Mouse (Mus musculus) limb, embryonic 13.5 days (tissue): ENCODE data around the gene Tmem274. TPM values are rescaled to one million over a fixed set of nuclear protein-coding genes. Genes with fewer than 3 reads are reported as not detected.
"Not testable (repeated sequence)": the region's sequence is repeated elsewhere in the genome, so short reads cannot be mapped to it uniquely, and the experiment has no call there.

Experiments used
- ATAC-seq: fragments of 200-750 bp; cut with Nextera tagmentation; 2 replicates; pipeline ENCODE4 v1.8.0; 2017; ENCODE audit warnings: low read depth, moderate number of reproducible peaks, moderate TSS enrichment; ENCODE audit not compliant: low FRiP score
- H3K27ac ChIP-seq: fragments of 300-500 bp; sonication (generic); 2 replicates; pipeline ENCODE4 v1.5.1; 2015; ENCODE audit warnings: inconsistent platforms, mild to moderate bottlenecking, moderate library complexity
- H3K27me3 ChIP-seq: fragments of 300-500 bp; sonication (generic); 2 replicates; pipeline ENCODE4 v1.6.1; 2015; ENCODE audit warnings: mild to moderate bottlenecking, inconsistent platforms
- H3K36me3 ChIP-seq: fragments of 300-500 bp; sonication (generic); 2 replicates; pipeline ENCODE4 v1.6.1; 2015; ENCODE audit warnings: inconsistent platforms, mild to moderate bottlenecking, moderate library complexity
- H3K4me1 ChIP-seq: fragments of 300-500 bp; sonication (generic); 2 replicates; pipeline ENCODE4 v1.6.1; 2015; ENCODE audit warnings: inconsistent platforms
- H3K4me2 ChIP-seq: fragments of 300-500 bp; sonication (generic); replicated peaks from 2 replicates; pipeline ENCODE4 v1.6.1; 2015; ENCODE audit warnings: inconsistent platforms, mild to moderate bottlenecking, moderate library complexity
- H3K4me3 ChIP-seq: fragments of 300-500 bp; sonication (generic); 2 replicates; pipeline ENCODE4 v1.5.1; 2015; ENCODE audit warnings: moderate library complexity, mild to moderate bottlenecking, inconsistent platforms
- H3K9ac ChIP-seq: fragments of 300-500 bp; sonication (generic); 2 replicates; pipeline ENCODE4 v1.6.1; 2015; ENCODE audit warnings: mild to moderate bottlenecking, inconsistent platforms
- H3K9me3 ChIP-seq: fragments of 300-500 bp; sonication (generic); 2 replicates; pipeline ENCODE4 v1.6.1; 2016; ENCODE audit warnings: inconsistent platforms
- WGBS: fragments of 180-500 bp; shearing (Covaris S2); methylation state at CpG from one replicate; pipeline ENCODE4 v1.1.7; 2015; 5-methylcytosine and 5-hydroxymethylcytosine counted together
- polyA plus RNA-seq: library from polyadenylated mRNA; unstranded; fragments of >200 nt; fragmentation: Nextera tagmentation; extraction: Ambion mirVana; gene quantifications from 2 replicates; pipeline ENCODE4 v1.2.1, GENCODE M21; 2015

Gene Tmem274
- polyA plus RNA-seq, 1 experiment from 2014 or later = 0.99 TPM

- 85% methylated on average over 27 of the region's 27 CpGs for WGBS
- H3K36me3 ChIP-seq, H3K27me3 ChIP-seq, H3K4me2 ChIP-seq, H3K4me3 ChIP-seq, H3K9ac ChIP-seq, H3K4me1 ChIP-seq, H3K27ac ChIP-seq, ATAC-seq, H3K9me3 ChIP-seq: not testable (repeated sequence)
Measured at GRCm38 (mm10) chr4:149457163-149457562, 20.0 kb upstream of the Tmem274 start.

- no peaks in the 10 kb centered on the region for H3K36me3 ChIP-seq
- no peak for ATAC-seq
- no peak overlapping the region for H3K27ac ChIP-seq
- WGBS = 75% methylated on average over 6 of the region's 6 CpGs
- no peak overlapping the region for H3K9ac ChIP-seq
- H3K9me3 ChIP-seq = no peaks in the 10 kb centered on the region
- no peaks in the 10 kb centered on the region for H3K27me3 ChIP-seq
- no peak overlapping the region for H3K4me2 ChIP-seq
- H3K4me1 ChIP-seq = no peaks in the 10 kb centered on the region
- H3K4me3 ChIP-seq = no peak overlapping the region
Measured at GRCm38 (mm10) chr4:149457831-149458430, 19.2 kb upstream of the Tmem274 start.

GRCm38 (mm10) chr4:149458526-149458925 lies 18.7 kb upstream of the Tmem274 start:
- Histone ChIP-seq H3K27ac (no peak overlapping the region), H3K9me3 (no peaks in the 10 kb centered on the region), H3K36me3 (no peaks in the 10 kb centered on the region), H3K27me3 (no peaks in the 10 kb centered on the region), H3K9ac (no peak overlapping the region), H3K4me2 (no peak overlapping the region), H3K4me3 (no peak overlapping the region), H3K4me1 (no peaks in the 10 kb centered on the region)
- no peak for ATAC-seq
- WGBS = 69% methylated on average over 5 of the region's 5 CpGs

- no peak for ATAC-seq
- Histone ChIP-seq H3K4me2 (no peak overlapping the region), H3K4me1 (no peaks in the 10 kb centered on the region), H3K4me3 (no peak overlapping the region), H3K9ac (no peak overlapping the region), H3K36me3 (no peaks in the 10 kb centered on the region), H3K9me3 (no peaks in the 10 kb centered on the region), H3K27me3 (no peaks in the 10 kb centered on the region), H3K27ac (no peak overlapping the region)
- WGBS = 75% methylated on average over 1 of the region's 1 CpGs
Measured at GRCm38 (mm10) chr4:149459425-149459824, 17.8 kb upstream of the Tmem274 start.

GRCm38 (mm10) chr4:149460475-149460874 lies 16.7 kb upstream of the Tmem274 start:
- H3K4me1 ChIP-seq, H3K9me3 ChIP-seq, H3K9ac ChIP-seq, H3K27me3 ChIP-seq, H3K4me2 ChIP-seq, H3K4me3 ChIP-seq, H3K36me3 ChIP-seq, H3K27ac ChIP-seq, ATAC-seq: not testable (repeated sequence)
- 88% methylated on average over 2 of the region's 2 CpGs for WGBS

- Histone ChIP-seq H3K4me3 (no peak overlapping the region), H3K36me3 (no peaks in the 10 kb centered on the region), H3K4me2 (no peak overlapping the region), H3K4me1 (no peaks in the 10 kb centered on the region), H3K9me3 (no peaks in the 10 kb centered on the region), H3K27me3 (no peaks in the 10 kb centered on the region), H3K27ac (no peak overlapping the region), H3K9ac (no peak overlapping the region)
- no peak for ATAC-seq
- 70% methylated on average over 7 of the region's 7 CpGs for WGBS
Measured at GRCm38 (mm10) chr4:149461579-149462304, 15.4 kb upstream of the Tmem274 start.

GRCm38 (mm10) chr4:149462305-149462971 lies 14.7 kb upstream of the Tmem274 start:
- Histone ChIP-seq H3K4me2 (no peak overlapping the region), H3K9me3 (no peaks in the 10 kb centered on the region), H3K9ac (no peak overlapping the region), H3K36me3 (no peaks in the 10 kb centered on the region), H3K27ac (no peak overlapping the region), H3K4me3 (no peak overlapping the region), H3K4me1 (no peaks in the 10 kb centered on the region), H3K27me3 (no peaks in the 10 kb centered on the region)
- 76% methylated on average over 6 of the region's 6 CpGs for WGBS
- no peak for ATAC-seq

- Histone ChIP-seq H3K4me3 (no peak overlapping the region), H3K27me3 (no peaks in the 10 kb centered on the region), H3K4me1 (no peaks in the 10 kb centered on the region), H3K36me3 (peaks cover 8% of the 10 kb centered on the region), H3K9me3 (no peaks in the 10 kb centered on the region), H3K27ac (no peak overlapping the region), H3K4me2 (no peak overlapping the region), H3K9ac (no peak overlapping the region)
- 78% methylated on average over 6 of the region's 6 CpGs for WGBS
- ATAC-seq = no peak
Measured at GRCm38 (mm10) chr4:149463435-149463950, 13.7 kb upstream of the Tmem274 start.

GRCm38 (mm10) chr4:149469557-149469956 lies 7.6 kb upstream of the Tmem274 start:
- no peak overlapping the region for H3K9ac ChIP-seq
- no peaks in the 10 kb centered on the region for H3K9me3 ChIP-seq
- WGBS = 95% methylated on average over 3 of the region's 3 CpGs
- no peaks in the 10 kb centered on the region for H3K27me3 ChIP-seq
- ATAC-seq = no peak
- H3K27ac ChIP-seq = no peak overlapping the region
- no peak overlapping the region for H3K4me2 ChIP-seq
- H3K4me3 ChIP-seq = no peak overlapping the region
- no peaks in the 10 kb centered on the region for H3K4me1 ChIP-seq
- peaks cover 55% of the 10 kb centered on the region for H3K36me3 ChIP-seq

GRCm38 (mm10) chr4:149475096-149475495 lies 2.1 kb upstream of the Tmem274 start:
- H3K9ac ChIP-seq = no peak overlapping the region
- H3K36me3 ChIP-seq = peaks cover 37% of the 10 kb centered on the region
- 79% methylated on average over 7 of the region's 7 CpGs for WGBS
- H3K27me3 ChIP-seq = no peaks in the 10 kb centered on the region
- H3K4me2 ChIP-seq = no peak overlapping the region
- no peaks in the 10 kb centered on the region for H3K4me1 ChIP-seq
- no peak overlapping the region for H3K4me3 ChIP-seq
- H3K9me3 ChIP-seq = no peaks in the 10 kb centered on the region
- H3K27ac ChIP-seq = no peak overlapping the region
- no peak for ATAC-seq

GRCm38 (mm10) chr4:149484566-149484965 lies 7.4 kb downstream of the Tmem274 start:
- Histone ChIP-seq H3K27me3 (no peaks in the 10 kb centered on the region), H3K27ac (peak overlapping the region; percentile 84), H3K4me1 (peaks cover 27% of the 10 kb centered on the region), H3K4me2 (peak overlapping the region; percentile 85), H3K4me3 (peak overlapping the region; percentile 81), H3K9me3 (no peaks in the 10 kb centered on the region), H3K36me3 (peaks cover 26% of the 10 kb centered on the region), H3K9ac (peak overlapping the region; percentile 85)
- no peak for ATAC-seq
- 51% methylated on average over 3 of the region's 3 CpGs for WGBS

- Histone ChIP-seq H3K27ac (peak within 1 kb of the TSS; percentile 84), H3K27me3 (no peaks in the 10 kb centered on the region), H3K4me2 (peak within 1 kb of the TSS; percentile 85), H3K36me3 (peaks cover 33% of the 10 kb centered on the region), H3K4me3 (peak within 1 kb of the TSS; percentile 81), H3K9me3 (no peaks in the 10 kb centered on the region), H3K4me1 (peaks cover 27% of the 10 kb centered on the region), H3K9ac (peak within 1 kb of the TSS; percentile 85)
- under 1% methylated on average over 60 of the region's 60 CpGs for WGBS
- peak; percentile 95 for ATAC-seq
Measured at GRCm38 (mm10) chr4:149485053-149485824, 8.1 kb downstream of the Tmem274 start, which contains the start of the genes Nmnat1 and Lzic. Nmnat1 (minus strand) TSS chr4:149485202. Lzic (plus strand) TSS chr4:149485229.
